8 mouse cellular contexts compared by ENCODE assay signal in the genomic region with DNA sequence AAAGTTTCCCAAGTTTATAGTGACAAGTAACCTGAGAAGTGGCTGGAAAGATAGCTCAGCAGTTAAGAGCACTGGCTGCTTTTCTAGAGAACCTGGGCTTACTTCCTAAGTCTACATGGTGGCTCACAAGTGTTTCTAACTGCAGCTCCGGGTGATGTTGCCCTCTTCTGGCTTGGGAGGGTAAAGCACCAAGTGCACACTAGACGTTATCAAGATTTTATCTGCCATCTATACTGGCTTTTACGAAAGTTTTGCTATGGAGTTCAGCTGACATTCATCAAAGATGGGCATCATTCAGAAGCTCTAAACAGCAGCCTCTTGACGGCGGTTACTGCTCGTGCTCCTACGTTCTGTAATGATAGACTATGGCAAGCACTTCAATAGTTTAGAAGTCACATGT. TPM values are rescaled to one million over a fixed set of nuclear protein-coding genes. Genes with fewer than 3 reads are reported as not detected.
DNase-seq lines count a peak whose midpoint lies in the region; ATAC-seq and TF ChIP-seq lines count a peak whose summit lies in the region.

No protein-coding gene starts in this region.

- H3K4me2 ChIP-seq in heart, embryonic 11.5 days: no peak overlapping the region

- DNase-seq in heart, adult 11 months: peak; percentile 89
- DNase-seq in cerebellum, adult 9-11 months: peak; percentile 42
- peak; percentile 52 to 68 for DNase-seq in frontal cortex, postnatal 10 days (ENCODE audit: low spot score in 2 of 2)
- peak; percentile 70 to 71 for DNase-seq in left cerebral cortex, adult 2 months (ENCODE audit: extremely low spot score in 1 of 2, low spot score in 2 of 2)

- H3K27me3 ChIP-seq in heart, embryonic 11.5 days (ENCODE audit: control insufficient read depth, insufficient read depth, low read length): no peaks in the 10 kb centered on the region
- H3K27me3 ChIP-seq in small intestine, adult 2 months (ENCODE audit: control insufficient read depth, insufficient read depth, low read length): no peaks in the 10 kb centered on the region

- no peak for ATAC-seq in heart, embryonic 11.5 days (replicated peaks; ENCODE audit: insufficient number of reproducible peaks, low FRiP score, low TSS enrichment)
- peak; percentile 83 for ATAC-seq in inflammation-experienced regulatory T-cells, adult 6 months
- ATAC-seq in megakaryocyte, adult 5-6 weeks (ENCODE audit: poor library complexity, severe bottlenecking): peak; percentile 71

- H3K4me1 ChIP-seq in heart, embryonic 11.5 days (ENCODE audit: control insufficient read depth, insufficient read depth, low read length): no peaks in the 10 kb centered on the region
- peaks cover 6% of the 10 kb centered on the region for H3K4me1 ChIP-seq in small intestine, adult 2 months (ENCODE audit: control insufficient read depth, insufficient read depth, insufficient read length, low read length)

- no peak for TF ChIP-seq POLR2A in small intestine, adult 2 months (IDR thresholded peaks at IDR 0.05; ENCODE audit: low read depth, low read length)

- no peak overlapping the region for H3K4me3 ChIP-seq in heart, embryonic 11.5 days (ENCODE audit: low read depth, low read length)
- no peak overlapping the region for H3K4me3 ChIP-seq in left cerebral cortex, adult 2 months
- no peak overlapping the region for H3K4me3 ChIP-seq in small intestine, adult 2 months (ENCODE audit: low read depth, low read length)

- 12% methylated on average over 7 of the region's 7 CpGs for WGBS in heart, embryonic 11.5 days (ENCODE audit: insufficient replicate concordance)
- 6% methylated on average over 7 of the region's 7 CpGs for WGBS in small intestine, adult 2 months

- intact Hi-C loops in left cerebral cortex, adult 2 months (cut with DNase I): loop anchor here (1.0 to 5.0 kb wide), 3 partner anchors 100 to 229 kb away; no protein-coding TSS in a partner anchor

- H3K36me3 ChIP-seq in heart, embryonic 11.5 days (ENCODE audit: control insufficient read depth, insufficient read depth, low read length): peaks cover 9% of the 10 kb centered on the region
- peaks cover 15% of the 10 kb centered on the region for H3K36me3 ChIP-seq in small intestine, adult 2 months (ENCODE audit: control insufficient read depth, insufficient read depth, low read length)

- H3K27ac ChIP-seq in heart, embryonic 11.5 days (ENCODE audit: low read depth, low read length): no peak overlapping the region
- H3K27ac ChIP-seq in left cerebral cortex, adult 2 months: no peak overlapping the region
- H3K27ac ChIP-seq in small intestine, adult 2 months (ENCODE audit: insufficient read depth, low read depth, low read length): no peak overlapping the region

- peak; percentile 85 for TF ChIP-seq CTCF in left cerebral cortex, adult 2 months (IDR thresholded peaks at IDR 0.05)
- peak; percentile 57; the same call in 1 of the 2 replicates for TF ChIP-seq CTCF in small intestine, adult 2 months (IDR thresholded peaks at IDR 0.05; ENCODE audit: extremely low read depth, insufficient read length, insufficient replicate concordance, low read depth, low read length)

- no peaks in the 10 kb centered on the region for H3K9me3 ChIP-seq in heart, embryonic 11.5 days (replicated peaks; ENCODE audit: control insufficient read depth, low read length)

- no peak overlapping the region for H3K9ac ChIP-seq in heart, embryonic 11.5 days (ENCODE audit: low read depth, low read length)

RNA-seq across cellular contexts. Expression of gene 2210016F16Rik, which starts 2.9 kb away (rescaled TPM):
- polyA plus RNA-seq in heart, embryonic 11.5 days (2014; fragmentation: Nextera tagmentation; extraction: Ambion mirVana): 31.4 and 34.5 TPM in 2 replicates
- 10 to 100 TPM in 2 of 3 experiments, 1 to 10 TPM in 1; 5.5 to 24.5 (median 21.2) TPM for polyA plus RNA-seq in inflammation-experienced regulatory T-cells, adult 6 months (2017; shearing (Covaris generic))
- total RNA-seq in left cerebral cortex, adult 2 months (2021): 1 to 10 TPM; 7.1 to 7.4 TPM
- 20.8 and 21.8 TPM in 2 replicates for total RNA-seq in megakaryocyte, adult 5-6 weeks (2015)
- 12.3 and 12.6 TPM in 2 replicates for total RNA-seq in megakaryocyte, adult 5-6 weeks (2017)
- 44.2 and 171 TPM in 2 replicates for polyA plus RNA-seq in small intestine, adult 2 months (2012; rRNA removed)

RNA-seq across cellular contexts. Expression of gene Rmi1, which starts 14.1 kb away (rescaled TPM):
- polyA plus RNA-seq in heart, embryonic 11.5 days (2014; fragmentation: Nextera tagmentation; extraction: Ambion mirVana): 22.7 and 24.1 TPM in 2 replicates
- 10 to 100 TPM; 22.8 to 24.7 (median 23.3) TPM for polyA plus RNA-seq in inflammation-experienced regulatory T-cells, adult 6 months (2017; shearing (Covaris generic))
- 10 to 100 TPM; 13.4 to 15.9 TPM for total RNA-seq in left cerebral cortex, adult 2 months (2021)
- 40.6 and 46.0 TPM in 2 replicates for total RNA-seq in megakaryocyte, adult 5-6 weeks (2015)
- total RNA-seq in megakaryocyte, adult 5-6 weeks (2017): 23.6 and 25.5 TPM in 2 replicates
- 2.8 and 5.5 TPM in 2 replicates for polyA plus RNA-seq in small intestine, adult 2 months (2012; rRNA removed)

RNA-seq across cellular contexts. Expression of gene Hnrnpk, which starts 15.2 kb away (rescaled TPM):
- polyA plus RNA-seq in heart, embryonic 11.5 days (2014; fragmentation: Nextera tagmentation; extraction: Ambion mirVana): 1,114 and 1,293 TPM in 2 replicates
- 1,000 to 10,000 TPM; 1,885 to 2,917 (median 2,228) TPM for polyA plus RNA-seq in inflammation-experienced regulatory T-cells, adult 6 months (2017; shearing (Covaris generic))
- 100 to 1,000 TPM; 566 to 576 TPM for total RNA-seq in left cerebral cortex, adult 2 months (2021)
- 665 and 701 TPM in 2 replicates for total RNA-seq in megakaryocyte, adult 5-6 weeks (2015)
- 1,381 and 1,571 TPM in 2 replicates for total RNA-seq in megakaryocyte, adult 5-6 weeks (2017)
- polyA plus RNA-seq in small intestine, adult 2 months (2012; rRNA removed): 36.9 and 97.8 TPM in 2 replicates

RNA-seq across cellular contexts. Expression of gene Kif27, which starts 29.0 kb away (rescaled TPM):
- 0.31 and 0.66 TPM in 2 replicates for polyA plus RNA-seq in heart, embryonic 11.5 days (2014; fragmentation: Nextera tagmentation; extraction: Ambion mirVana)
- not detected for polyA plus RNA-seq in inflammation-experienced regulatory T-cells, adult 6 months (2017; shearing (Covaris generic))
- total RNA-seq in left cerebral cortex, adult 2 months (2021): 1 to 10 TPM; 2.4 to 3.5 TPM
- not detected in 2 replicates for total RNA-seq in megakaryocyte, adult 5-6 weeks (2015)
- total RNA-seq in megakaryocyte, adult 5-6 weeks (2017): not detected in 2 replicates
- 0.03 and 0.32 TPM in 2 replicates for polyA plus RNA-seq in small intestine, adult 2 months (2012; rRNA removed)

Comparison
In these comparisons a context has a peak if more than half of its experiments do, and no peak if none do; other contexts are left out.
1. RNA of gene Hnrnpk, which starts 15.2 kb away (polyA plus RNA-seq): 1,885 to 2,917 TPM in inflammation-experienced regulatory T-cells, adult 6 months and 1,114 to 1,293 TPM in heart, embryonic 11.5 days; 36.9 to 97.8 TPM in small intestine, adult 2 months; every median in the first group is over 10 times any median in the second.
2. Peak in every context shown above with its lines, with median percentiles within 50 percentile points of each other: DNase-seq.